Mouse (Mus musculus) thymus, postnatal 14 days (tissue): ENCODE results near the gene Akap6.

Experiments
- DNase-seq: peaks from one replicate; pipeline ENCODE4 v3.0.0; 2021

The Akap6 gene

DNA sequence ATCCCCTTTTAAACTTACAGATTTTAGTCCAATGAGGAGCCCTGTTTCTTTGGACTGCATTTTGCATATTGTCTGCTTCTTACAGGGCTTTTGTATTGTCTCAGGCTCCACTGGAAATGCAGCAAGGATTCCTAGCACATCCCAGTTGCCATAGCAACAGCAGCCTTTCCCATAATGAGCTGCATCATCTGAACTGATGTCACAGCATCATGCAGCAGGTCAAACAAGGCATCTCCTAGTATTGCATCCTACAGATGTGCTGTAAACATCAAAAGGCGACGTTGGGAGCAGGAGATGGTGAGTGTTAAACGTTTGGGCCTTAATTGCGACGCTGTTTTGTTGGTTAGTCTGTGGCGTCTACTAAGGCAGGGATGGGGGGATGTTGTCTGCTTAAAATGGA, at the start of gene Akap6:
Gene Akap6, plus strand, starts transcription at position 238 of the 400 bp plus-strand sequence.
- DNase-seq, result no peak

DNA sequence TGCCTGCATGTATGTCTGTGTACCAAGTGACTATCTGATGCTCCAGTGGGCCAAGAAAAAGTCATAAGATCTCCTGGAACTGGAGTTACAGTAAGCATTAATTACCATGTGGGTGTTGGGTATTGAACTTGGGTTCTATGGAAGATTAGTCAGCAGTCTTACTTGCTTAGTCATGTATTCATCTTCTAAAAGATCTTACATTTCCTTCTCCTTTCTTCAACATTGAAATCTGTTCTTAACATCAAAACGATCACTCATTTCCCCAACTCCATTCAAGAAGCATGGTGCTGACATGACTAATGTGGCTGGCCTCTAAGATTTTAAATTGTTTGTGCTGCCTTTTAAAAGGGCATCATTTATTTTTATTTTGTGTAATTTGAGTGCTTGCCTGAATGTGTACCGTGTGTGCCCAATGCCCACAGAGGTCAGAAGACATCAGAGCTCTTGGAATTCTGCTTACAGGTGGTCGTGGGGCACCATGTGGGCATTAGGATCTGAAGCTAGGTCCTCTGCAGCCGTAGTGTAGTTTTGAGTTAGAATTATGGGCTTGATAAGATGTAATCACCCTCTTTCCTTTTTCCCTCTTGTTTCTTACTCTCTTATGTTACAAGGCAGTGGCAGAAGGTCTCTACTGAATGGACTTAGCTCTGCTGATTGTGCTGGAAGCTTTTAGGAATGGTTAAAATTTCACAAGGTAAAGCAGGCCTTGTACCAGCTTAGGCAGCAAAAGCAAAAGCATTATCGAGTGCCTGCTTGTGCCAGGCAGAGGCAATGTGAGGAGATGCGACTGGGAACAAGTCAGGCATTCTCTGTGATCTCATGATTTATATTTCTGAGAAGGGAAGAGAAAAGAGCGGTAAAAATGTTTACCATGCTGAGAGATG, 36.0 kb upstream of the Akap6 start:
- no peak for DNase-seq

DNA sequence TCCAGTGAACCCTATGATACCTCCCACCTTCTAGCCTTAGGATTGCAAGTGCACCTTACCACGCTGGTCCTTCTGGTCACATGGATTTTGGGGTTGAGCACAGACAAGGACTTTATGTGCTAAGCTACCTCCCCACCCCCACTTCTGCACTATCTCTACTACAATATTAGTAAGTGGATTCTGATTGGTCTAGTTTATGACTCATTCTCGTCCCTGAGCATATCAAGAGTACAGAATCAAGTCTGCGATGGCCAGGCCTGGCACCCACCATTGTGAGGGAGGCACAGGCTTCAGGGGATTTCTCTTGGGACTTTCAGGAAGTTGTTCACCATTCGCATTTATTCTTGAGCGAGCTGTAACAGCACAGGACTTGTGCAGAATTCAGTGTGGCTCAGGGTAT, 34.2 kb upstream of the Akap6 start:
- no peak for DNase-seq

DNA sequence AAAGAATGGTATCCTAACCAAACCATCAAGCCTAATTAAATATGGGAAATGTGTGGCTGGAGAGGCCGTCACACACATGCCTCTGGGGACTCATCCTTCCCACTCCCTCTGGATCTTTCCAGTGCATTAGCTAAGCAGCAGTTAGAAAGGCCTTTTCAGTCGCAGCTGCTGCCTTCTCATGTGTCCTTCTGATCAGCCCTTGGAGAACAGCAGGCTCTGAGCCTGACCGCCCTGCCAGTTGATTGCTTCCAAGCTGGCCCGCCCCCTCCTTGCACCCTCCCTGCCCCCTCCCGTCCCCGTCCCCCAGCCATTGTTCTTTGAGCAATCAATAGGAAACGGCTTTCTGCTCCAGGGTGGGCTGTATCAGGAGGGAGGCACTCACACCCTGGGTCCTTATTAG, 27.7 kb upstream of the Akap6 start:
- DNase-seq, result no peak

DNA sequence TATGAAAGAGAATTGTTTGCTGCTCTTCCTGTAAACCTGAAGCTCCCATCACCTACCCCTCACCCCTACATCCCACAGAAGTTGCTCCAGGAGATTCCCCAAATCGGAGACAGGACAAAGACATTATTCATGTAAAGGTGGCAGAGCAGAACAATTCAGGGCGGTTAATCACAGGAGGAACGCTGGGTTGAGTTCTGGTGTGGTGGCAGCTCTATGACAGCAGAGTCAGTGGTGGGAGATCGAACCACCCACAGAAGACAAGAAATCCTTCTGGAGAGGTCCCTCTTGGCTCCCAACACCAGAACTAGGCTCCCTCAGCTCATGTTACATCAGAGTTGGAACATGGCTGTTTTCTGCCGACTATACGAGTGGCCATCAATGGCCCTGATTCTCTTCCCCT, 27.2 kb upstream of the Akap6 start:
- no peak for DNase-seq

DNA sequence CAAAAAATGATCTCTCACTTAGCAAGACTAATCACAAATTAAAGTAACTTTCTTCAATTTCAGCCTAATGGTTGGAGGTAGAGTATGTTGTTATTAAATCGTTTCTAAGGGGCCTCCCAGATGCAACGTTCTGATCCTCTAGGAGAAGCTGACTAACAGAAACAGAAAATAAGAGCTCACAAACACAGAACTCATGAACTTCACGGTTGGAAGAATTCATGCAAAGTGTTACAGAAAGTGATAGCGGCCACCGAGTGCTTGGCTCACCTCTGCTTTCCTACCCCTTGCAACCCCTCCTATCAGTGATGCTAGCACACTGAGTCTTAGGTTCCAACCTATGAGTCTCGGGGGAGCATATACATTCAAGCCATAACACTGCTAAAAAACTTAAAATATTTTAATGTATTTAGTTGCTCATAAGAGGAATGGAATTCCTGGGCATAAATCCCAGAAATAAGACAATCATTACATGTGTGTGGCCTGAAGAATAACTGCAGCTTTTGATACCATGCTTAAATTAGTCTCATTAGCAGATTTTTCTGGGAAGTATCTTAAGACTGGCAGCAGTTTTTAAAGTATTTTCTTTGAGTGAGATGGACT, 25.7 kb upstream of the Akap6 start:
- no peak for DNase-seq

DNA sequence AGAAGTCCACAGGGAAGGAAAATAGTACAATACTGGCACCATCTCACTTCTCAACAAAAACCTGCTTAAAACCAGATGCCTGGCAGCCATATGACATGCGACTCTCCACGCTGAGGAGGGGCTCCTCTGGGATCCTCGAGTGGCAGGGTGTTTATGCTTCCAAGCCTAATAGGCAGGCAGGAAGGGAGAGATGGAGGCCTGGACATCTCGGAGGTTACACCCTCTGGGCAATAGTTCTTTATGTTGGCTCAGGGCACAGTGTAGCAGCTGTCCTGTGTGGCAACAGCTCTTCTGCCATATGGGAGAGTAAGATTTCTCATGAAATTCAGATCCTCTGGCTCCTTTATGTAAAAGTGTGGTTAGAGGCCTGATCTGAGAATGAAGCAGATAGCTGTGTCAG, 24.2 kb upstream of the Akap6 start:
- no peak for DNase-seq

DNA sequence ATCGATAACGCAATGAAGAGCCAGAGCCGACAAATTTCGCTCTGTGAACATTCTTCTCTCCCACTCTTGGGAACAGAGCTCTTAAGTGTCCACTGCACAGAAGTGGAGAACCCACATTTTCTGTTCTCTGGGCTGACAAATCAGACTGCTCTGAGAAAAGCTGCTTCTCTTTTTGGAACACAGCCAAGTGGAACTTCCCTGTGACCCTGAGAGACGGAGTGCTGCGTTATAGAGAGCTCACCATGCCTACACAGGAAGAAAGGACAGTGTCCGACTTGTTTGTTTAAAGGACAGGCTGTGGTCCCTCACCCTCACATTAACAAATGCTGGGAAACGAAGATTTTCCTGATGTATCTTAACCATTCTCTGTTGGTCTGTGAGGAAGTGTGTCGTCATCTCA, 11.8 kb upstream of the Akap6 start:
- DNase-seq, result no peak

DNA sequence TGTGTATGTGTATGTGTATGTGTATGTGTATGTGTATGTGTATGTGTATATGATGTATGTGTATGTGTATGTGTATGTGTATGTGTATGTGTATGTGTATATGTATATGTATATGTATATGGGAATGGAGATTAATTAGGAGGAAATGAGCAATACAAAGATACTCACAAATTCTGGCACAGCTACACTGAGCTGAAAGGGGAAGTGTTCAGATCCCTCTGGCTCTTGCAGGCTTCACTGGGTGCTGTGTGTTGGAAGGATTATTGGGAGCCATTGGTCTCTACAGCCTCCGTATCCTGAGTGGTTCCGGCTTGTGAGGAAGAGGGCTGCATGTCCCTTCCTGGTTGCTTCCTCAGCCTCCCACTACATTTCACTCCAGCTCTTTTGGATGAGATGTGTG, 10.5 kb upstream of the Akap6 start:
- no peak for DNase-seq

DNA sequence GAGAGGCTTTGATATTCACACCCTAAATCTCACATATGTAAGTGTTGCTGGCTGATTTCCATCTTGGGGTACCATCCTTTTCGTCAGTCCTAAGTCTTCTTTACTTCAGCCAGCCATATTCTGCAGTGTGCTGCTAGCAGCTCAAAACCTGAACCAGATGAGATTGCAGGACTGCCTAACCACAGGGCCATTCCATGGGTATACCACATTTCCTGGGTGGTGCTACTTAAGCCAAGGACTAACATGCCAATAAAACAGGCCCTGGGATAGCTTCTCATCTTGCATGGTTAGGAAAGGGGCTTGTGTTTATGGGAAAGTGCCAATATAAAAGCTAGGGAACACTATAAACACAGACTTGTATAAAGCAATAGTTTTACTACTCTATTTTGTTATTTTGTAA, 7.6 kb upstream of the Akap6 start:
- DNase-seq, result no peak

DNA sequence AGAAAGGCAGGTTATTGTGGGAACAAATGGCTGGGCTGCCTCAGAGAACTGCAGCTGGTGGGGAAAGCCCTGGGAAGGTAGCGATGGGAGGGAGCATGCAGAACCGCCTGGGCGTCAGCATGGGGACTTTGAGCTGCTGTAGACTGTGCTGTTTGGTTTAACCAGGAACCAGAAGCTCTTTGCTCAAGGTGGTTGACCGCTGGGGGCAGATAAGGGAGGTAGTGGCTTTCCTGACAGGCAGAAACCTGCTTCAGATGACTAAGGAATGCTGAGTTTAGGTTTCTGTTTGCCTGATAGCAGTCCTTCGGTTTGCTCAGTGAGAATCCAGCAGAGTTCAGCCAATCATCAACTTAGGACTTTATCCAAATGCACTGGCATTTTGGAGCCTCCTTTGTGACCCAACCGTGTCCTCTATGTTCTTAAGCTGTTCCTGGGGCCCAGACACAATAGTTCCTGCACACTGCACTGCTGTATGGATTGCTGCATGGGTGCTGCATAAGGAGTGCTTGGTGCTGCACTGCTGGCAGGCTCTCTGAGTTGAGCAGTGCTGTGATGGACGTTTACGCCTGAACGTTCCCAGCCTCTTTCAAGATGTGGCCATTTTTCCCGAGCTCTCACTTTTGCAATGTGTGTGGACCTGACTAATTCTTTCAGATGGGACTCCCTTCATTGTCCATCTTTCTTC, 6.8 kb upstream of the Akap6 start:
- peak; percentile 14 for DNase-seq

DNA sequence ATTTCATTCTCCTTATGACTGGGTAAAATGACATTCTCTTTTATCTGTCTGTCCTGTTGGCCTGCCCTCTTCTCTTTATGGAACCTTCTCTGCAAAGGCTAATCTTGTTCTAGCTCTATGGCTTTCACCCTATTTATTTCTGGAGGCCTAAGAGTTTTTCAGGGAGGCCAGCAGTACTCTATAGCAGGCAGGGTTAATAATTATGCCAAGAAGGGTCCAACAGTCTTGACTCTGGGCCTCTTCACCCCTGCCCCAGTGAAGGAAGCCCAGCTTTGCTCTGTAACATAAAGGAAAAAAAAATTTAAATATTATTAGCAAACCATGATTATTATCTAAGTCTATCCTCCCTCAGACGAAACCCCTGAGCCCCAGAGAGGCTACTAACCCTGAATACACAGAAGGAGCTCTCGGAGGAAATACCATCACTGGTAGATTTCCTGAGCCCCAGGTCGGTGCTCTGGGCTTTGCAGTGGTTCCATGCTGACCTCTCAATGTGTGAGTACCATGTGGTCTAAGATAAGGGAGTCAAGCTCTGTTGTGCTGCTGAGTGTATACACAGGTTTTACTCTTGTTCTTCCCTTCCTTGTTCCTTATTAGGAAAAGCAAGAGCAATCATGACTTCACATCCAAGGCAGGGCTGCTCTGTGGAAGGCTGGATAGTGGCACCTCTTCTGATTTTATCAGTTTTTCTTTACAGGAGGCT, 1.6 kb upstream of the Akap6 start:
- no peak for DNase-seq

DNA sequence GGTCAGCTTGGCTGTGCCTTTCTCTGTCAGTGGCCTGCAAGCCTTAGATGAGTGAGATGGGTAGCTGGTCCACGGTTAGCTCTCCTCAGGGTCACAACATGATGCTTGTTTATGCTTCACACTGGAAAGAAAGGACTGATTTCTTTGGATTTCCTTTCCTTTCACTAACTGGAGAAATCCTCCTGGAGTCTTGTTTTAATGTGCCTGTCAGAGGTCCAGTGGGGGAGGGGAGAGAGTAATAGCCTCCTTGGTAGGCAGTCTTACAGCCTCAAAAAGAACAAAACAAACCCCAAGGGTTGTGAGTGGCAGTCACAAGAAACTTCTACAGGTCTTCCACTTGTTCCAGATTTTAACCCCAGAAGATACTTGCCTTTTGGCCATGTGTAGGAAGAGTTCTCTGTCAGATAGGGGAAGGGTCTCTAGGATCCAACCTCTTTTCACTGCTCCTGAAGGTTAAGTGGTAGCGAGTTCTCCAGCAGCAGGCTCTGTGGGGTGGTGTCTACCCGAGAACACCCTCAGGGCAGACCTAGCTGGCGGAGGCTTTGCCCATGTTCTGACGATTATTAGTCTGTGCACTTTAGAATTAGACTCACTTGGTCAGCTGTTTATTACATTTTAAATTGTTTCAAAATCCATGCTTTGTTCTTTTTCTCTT, 780 bp upstream of the Akap6 start:
- DNase-seq, result no peak

DNA sequence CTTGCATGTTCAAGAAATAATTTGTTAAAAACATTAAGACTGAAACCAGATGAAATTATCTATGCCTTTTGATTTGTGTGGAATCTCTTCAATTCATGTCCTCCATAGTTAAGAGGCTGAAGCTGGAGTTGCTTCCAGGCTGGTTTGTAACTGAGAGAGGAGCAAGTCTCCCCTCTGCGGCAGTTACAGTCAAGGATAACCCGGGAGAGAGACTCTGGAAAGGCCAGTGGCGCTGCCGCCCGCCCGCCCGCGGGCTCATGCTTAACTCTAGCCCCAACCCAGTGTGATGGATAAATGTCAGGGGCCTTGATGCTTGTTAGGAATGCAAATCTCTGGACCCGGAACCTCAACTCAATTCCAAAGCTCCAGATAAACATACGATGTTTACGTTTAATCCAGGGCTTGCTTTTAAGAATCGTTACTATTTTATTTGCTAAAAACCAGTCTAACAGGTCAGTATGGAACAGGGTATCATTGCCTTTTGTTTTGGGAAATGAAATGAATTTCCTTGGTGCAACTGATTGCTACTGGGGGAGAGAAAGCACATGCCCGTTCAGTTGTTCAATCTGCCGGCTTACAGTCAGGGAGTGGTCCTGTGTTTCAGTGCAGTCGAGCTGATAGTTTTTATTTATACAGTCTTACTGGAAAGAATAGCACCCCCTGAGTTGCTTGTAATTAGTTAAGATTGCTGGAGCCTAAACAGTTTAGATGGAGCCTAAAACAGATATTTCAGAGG, 946 bp downstream of the Akap6 start:
- DNase-seq, result no peak

DNA sequence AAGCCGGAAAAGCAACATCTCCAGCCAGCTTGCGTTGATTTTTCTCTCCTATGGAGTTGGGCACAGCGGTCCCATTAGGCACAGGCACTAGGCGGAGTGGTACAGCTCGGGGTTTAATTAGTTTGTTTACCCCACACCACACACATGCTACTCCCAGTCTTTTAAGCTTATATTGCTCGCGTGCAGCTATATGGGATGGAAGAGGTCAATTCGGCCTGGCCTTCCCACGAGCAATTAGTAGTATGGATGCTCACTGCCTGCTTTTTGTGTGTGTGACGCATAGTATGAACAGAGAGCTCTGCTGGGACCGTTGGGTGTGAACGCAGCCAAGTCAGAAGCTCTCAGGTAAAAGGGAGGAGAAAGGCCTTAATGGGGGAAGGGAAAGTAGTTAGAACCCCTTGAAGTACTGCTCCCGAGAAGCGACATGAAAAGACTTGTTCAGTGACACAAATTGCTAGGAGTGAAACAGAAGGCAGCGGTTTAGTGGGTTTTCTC, 1.6 kb downstream of the Akap6 start:
- DNase-seq, result no peak

DNA sequence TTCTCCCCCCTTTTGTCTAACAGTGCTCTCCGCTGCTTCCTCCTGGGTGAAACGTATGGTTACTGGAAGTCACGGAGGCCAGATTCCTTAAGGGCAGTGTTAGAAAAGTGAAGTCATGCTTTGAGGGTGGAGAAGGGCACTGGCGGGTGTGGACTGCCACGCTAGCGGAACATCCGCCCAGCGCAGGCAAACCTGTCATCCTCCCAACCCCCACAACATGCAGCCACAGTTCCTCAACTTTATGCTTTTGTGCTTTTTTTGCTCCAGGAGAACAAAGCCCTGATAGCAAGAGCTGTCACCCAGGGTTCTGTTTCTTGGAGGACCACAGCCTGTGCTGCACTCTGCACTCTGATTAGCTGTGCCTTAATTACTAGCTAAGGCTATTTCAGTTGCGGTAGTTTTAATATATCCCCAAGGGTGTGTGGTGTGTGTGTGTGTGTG, 2.0 kb downstream of the Akap6 start:
- peak; percentile 46 for DNase-seq

DNA sequence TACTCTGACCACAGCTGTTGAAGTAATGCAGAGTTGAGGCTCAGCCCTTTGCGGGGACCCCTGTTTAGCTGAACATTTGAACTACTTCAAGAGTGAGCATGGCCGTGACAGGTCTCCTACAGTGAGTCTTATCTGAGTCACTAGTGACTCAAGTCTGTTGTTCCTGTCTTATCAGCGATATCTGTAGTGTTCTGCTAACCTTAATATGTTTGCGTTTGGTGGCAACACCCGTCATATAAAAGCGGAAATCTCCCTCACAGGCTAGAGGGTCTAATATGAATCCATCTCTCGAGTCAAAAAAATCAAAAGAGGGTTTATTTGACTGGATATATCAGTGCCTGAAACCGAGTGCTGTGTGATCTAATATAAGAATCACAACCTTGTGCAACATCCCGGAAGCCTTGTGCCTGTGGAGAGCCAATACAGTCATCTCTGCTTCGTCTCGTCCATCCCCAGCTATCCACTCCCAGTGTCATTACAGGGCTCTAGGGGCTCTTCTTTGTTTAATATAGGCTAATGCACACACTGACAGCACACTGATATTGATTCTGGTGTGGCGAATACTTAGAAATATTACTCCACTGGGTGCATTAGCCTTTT, 3.3 kb downstream of the Akap6 start:
- no peak for DNase-seq

DNA sequence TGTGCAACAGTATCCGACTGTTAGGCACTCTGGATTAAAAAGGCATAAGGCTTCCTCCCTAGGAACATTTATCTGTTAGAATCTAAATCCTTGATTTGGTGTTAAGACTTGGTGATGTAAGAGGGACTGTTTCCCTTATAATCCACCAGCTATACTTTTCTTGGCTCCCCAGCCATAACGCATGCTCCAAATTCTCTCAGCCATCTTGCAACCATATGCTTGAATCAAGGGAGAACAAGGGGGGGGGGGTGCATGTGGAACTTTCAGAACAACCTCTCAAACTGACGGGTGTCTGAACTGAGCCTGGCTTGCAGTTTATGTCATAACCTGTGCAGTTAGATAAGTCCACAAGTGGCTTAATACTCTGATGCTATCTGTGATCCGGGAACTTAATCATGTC, 4.9 kb downstream of the Akap6 start:
- DNase-seq, result no peak

DNA sequence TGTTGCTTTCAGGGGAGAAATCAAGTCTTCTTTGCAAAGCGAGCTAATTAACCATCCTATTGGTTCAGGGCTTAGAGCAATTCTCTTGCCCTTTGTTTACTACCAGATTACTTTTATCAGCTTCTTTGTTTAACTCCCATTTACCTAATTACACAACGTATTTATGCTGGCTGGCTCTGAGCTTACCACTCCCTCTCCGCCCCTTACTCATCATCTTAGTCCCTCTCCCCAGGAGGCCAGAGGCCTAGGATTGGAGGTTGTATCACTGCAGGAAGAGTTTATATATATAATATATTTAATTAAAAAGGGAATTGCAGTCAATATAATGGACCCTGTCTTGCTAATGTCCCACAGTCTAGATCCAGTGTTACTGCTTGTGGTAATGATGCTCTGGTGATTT, 5.6 kb downstream of the Akap6 start:
- DNase-seq, result no peak

DNA sequence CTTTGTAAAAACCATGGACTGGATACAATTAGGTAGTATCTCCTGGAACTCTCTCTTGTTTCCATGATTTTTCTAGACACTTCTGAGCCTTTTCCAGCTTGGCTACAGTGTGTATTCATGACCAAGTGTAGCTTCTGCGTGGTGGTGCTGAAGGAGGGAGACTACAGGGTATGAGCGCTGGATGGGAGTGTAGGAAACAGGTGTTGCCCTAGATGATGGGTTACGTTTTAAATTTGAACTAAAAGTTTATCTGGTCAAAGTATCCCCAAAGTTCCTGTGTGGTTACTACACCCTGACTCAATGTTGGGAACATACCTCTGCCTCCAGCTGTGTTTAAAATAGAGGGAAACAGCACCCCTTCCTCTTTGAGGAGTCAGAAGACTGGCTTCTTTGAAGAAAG, 12.2 kb downstream of the Akap6 start:
- no peak for DNase-seq

DNA sequence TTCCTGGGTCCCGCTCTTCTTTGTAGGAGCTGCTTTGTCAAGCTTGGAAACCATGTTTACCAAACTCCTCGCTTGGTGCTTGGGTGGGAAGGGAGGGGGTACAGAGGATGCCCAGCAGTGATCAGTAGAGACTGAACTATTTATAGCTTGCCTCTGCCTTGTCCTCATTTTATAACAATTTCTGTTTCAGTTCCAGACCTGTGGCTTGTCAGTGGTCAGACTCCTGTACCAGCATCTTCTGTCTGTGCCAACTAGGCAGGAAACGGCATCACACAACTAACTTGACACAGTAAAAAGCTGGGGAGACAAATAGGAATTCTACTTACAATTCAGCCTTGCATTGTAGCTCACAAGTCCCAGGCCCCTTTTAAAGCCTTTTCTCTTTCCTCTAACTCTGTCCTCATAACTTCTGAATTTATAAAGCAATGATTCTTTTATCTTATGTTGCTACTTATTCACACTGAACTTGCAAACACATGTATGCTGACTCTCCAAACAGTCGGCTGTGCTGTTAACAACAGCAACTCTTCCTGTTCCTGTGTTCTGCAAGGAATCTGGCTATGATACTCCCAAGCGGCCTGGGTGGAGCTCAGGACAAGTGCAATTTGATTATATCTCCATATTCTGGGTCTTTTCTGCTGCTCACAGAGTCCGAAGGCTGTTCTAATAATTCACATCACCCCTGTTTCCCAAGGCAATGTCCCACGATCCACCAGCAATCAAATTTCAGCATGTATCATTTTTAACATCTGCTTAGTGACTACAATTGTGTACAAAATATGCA, 12.9 kb downstream of the Akap6 start:
- no peak for DNase-seq
